Mouse (Mus musculus) left cerebral cortex, postnatal 4 days (tissue): ENCODE measurements at regions not wholly inside any gene's neighbourhood (a gene's known extent, or its start where the extent isn't known, plus 50 kb on each side); places are given as distances from the start of the nearest gene placed in this dataset.

Source experiments
- DNase-seq: peaks from one replicate; pipeline ENCODE4 v3.0.0-alpha.2; 2022
- intact Hi-C: fragments of 180-260 bp; cut with DNase I; formaldehyde crosslinking; loops from one replicate; pipeline ENCODE4 v1.15.1; 2025

GRCm38 (mm10) chr5:118316310-118317017 lies 71.4 kb downstream of the 2410131K14Rik start:
- DNase-seq: no peak
- intact Hi-C loops: no loop called here

GRCm38 (mm10) chr5:118318073-118318472 lies 73.0 kb downstream of the 2410131K14Rik start:
- intact Hi-C loops: no loop called here

GRCm38 (mm10) chr5:118318883-118319282 lies 73.9 kb downstream of the 2410131K14Rik start:
- peak; percentile 56 for DNase-seq
- intact Hi-C loops: no loop called here

More at GRCm38 (mm10) chr5:118318073-118318472, 73.0 kb downstream of the 2410131K14Rik start:
- no peak for DNase-seq

GRCm38 (mm10) chr5:118321719-118322455 lies 76.9 kb downstream of the 2410131K14Rik start:
- DNase-seq: no peak
- intact Hi-C loops: loop anchor here (5.0 to 10.0 kb wide), 2 partner anchors 50 to 243 kb away; partner anchors contain the start of gene Med13l

GRCm38 (mm10) chr5:118323151-118323550 lies 78.1 kb downstream of the 2410131K14Rik start:
- intact Hi-C loops: loop anchor here (5.0 to 10.0 kb wide), 2 partner anchors 51 to 242 kb away; partner anchors contain the start of gene Med13l
- no peak for DNase-seq

GRCm38 (mm10) chr5:118326837-118327541 lies 82.0 kb downstream of the 2410131K14Rik start:
- peak; percentile 89 for DNase-seq
- intact Hi-C loops: loop anchor here (10.0 kb wide), 1 partner anchor 238 kb away; the partner anchor contains the start of gene Med13l

- peak; percentile 65 for DNase-seq
- intact Hi-C loops: loop anchor here (10.0 kb wide), 1 partner anchor 237 kb away; the partner anchor contains the start of gene Med13l
Observed at GRCm38 (mm10) chr5:118327961-118328712, 83.1 kb downstream of the 2410131K14Rik start.

GRCm38 (mm10) chr5:118329143-118329542 lies 84.1 kb downstream of the 2410131K14Rik start:
- DNase-seq: no peak
- intact Hi-C loops: loop anchor here (10.0 kb wide), 1 partner anchor 236 kb away; the partner anchor contains the start of gene Med13l

GRCm38 (mm10) chr5:118331286-118331607 lies 86.2 kb downstream of the 2410131K14Rik start:
- intact Hi-C loops: loop anchor here (5.0 to 10.0 kb wide), 2 partner anchors 321 to 404 kb away; no protein-coding TSS in a partner anchor
- no peak for DNase-seq

- intact Hi-C loops: loop anchor here (5.0 to 10.0 kb wide), 2 partner anchors 320 to 403 kb away; no protein-coding TSS in a partner anchor
- peak; percentile 92 for DNase-seq
Observed at GRCm38 (mm10) chr5:118331608-118332394, 86.8 kb downstream of the 2410131K14Rik start.

GRCm38 (mm10) chr5:118334054-118334453 lies 89.0 kb downstream of the 2410131K14Rik start:
- DNase-seq: no peak
- intact Hi-C loops: loop anchor here (5.0 to 10.0 kb wide), 2 partner anchors 318 to 401 kb away; no protein-coding TSS in a partner anchor

- DNase-seq: no peak
- intact Hi-C loops: loop anchor here (10.0 kb wide), 1 partner anchor 397 kb away; no protein-coding TSS in a partner anchor
Observed at GRCm38 (mm10) chr5:118338186-118338585, 93.2 kb downstream of the 2410131K14Rik start.

GRCm38 (mm10) chr5:118339676-118340661 lies 94.9 kb downstream of the 2410131K14Rik start:
- peak; percentile 61 for DNase-seq
- intact Hi-C loops: loop anchor here (10.0 kb wide), 1 partner anchor 395 kb away; no protein-coding TSS in a partner anchor

- no peak for DNase-seq
- intact Hi-C loops: no loop called here
Observed at GRCm38 (mm10) chr5:118343444-118344320, 98.7 kb downstream of the 2410131K14Rik start.

GRCm38 (mm10) chr5:118345226-118345625 lies 100.2 kb downstream of the 2410131K14Rik start:
- intact Hi-C loops: no loop called here
- DNase-seq: peak; percentile 36

GRCm38 (mm10) chr5:118349057-118349456 lies 104.0 kb downstream of the 2410131K14Rik start:
- intact Hi-C loops: no loop called here
- DNase-seq: no peak

- intact Hi-C loops: no loop called here
- DNase-seq: no peak
Observed at GRCm38 (mm10) chr5:118351301-118351700, 106.3 kb downstream of the 2410131K14Rik start.
